Mouse (Mus musculus) Muller cell, postnatal 12 days (primary cell): ENCODE results near the gene Itgae.
A peak's percentile ranks its signal among the peaks of the same experiment; 100 is the strongest.
"Not testable (repeated sequence)": the region's sequence is repeated elsewhere in the genome, so short reads cannot be mapped to it uniquely, and the experiment has no call there.

ENCODE experiments used
- DNase-seq: peaks from one replicate; pipeline ENCODE4 v3.0.0-alpha.2; 2015; ENCODE audit errors: inconsistent ontology term

Itgae gene

DNA sequence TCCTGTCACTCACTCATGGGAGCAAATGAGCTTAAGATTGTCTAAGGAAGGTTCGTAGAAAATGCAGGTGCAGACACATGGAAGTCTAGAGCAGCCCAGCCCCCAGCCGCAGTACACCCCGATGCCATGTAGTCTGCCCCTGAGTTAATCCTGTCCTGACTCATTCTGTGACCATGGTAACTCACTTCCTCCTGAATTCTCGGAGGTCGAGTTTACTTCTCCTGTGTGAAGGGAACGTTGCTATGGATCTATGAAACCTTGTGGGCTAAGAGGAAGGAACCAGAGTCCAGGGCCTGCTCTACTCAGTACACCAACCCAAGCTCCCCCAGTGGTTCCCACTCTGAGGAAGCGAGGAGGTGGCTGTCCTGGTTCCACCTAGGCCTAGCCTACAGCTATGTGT, 2.5 kb downstream of the Itgae start:
- no peak for DNase-seq

- DNase-seq: no peak
Measured at GRCm38 (mm10) chr11:73094231-73094995, 4.0 kb downstream of the Itgae start.

GRCm38 (mm10) chr11:73098860-73099259, 8.5 kb downstream of the Itgae start:
- DNase-seq: no peak

GRCm38 (mm10) chr11:73099976-73100750, 9.8 kb downstream of the Itgae start:
- DNase-seq: no peak

GRCm38 (mm10) chr11:73101308-73101707, 10.9 kb downstream of the Itgae start:
- no peak for DNase-seq

GRCm38 (mm10) chr11:73105246-73105645, 14.9 kb downstream of the Itgae start:
- no peak for DNase-seq

DNA sequence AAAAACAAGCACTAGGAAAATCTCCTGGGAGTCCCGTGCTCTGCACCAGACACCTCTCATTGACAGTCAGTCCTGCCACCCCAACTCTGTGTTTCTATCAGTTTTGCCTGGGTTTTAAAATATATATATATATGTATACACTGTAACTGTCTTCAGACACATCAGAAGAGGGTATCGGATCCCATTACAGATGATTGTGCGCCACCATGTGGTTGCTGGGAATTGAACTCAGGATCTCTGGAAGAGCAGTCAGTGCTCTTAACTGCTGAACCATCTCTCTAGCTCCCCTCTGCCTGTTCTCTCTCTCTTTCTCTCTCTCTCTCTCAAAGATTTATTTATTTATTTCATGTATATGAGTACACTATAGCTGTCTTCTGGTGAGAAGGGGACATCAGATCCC, 17.0 kb downstream of the Itgae start:
- DNase-seq: not testable (repeated sequence)

DNA sequence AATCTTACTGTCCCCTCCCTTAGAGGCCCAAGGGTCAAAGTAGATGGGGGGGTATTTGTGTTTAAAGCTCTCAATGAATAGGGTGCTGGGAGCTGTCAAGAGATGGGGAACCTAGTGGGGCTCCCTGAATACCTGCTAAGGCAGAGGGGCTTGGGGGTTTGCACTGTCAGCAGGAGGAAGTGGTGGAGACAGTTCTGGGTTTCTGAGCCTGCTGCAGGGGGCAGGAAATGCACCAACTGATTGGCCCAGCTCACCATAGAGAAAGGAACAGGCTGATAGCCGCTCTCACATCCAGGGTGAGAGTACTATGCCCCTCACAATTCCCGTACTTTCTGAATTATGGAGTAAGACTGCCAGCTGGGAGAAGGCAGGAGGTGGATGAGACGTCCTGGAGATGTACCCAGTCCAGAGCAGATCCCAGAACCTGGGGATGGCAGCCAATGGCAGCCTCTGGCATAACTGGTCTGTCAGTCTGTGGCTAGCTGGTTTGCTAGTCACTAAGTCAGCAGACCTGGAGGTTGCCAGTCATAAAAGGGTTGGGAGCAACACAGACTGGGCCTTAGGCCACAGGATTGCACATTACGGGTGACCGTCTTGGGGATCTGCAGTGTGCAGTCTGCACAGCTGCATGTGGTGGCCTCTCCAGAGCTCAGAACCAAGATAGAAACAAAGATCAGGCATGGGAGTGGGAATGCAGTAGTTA, 18.0 kb downstream of the Itgae start:
- no peak for DNase-seq

DNA sequence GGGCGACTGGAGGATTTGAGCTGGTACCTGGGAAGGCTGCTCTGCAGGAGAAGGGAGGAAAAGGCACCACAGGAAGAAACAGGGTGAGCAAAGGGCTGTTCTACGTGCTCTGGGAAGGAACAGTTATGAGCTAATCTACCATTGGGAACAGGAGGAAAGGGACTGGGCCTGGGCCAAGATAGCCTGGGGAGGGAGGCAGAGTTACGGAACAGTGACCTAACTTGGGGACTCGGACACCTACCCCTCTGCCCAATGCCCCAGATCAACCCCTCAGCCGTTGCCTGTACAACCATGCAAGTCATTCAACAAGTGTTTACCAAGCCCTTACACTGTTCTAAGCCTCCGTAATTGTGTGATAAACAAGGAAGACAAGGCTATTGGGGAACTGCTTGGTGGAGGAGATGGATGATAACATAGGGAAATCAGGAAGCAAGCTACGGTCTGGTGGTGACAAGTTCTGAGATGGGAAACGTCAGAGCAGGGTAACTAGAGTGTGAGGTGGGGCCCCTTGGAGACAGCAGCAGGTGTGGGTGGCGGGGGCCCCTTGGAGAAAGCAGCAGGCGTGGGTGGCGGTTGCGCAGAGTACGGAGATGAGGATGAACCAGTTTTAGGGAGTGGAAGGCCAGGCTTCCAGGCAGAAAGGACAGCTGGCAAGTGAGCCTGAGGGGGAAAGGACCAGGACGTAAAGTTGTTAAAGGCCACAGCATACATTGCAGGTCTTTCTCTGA, 18.7 kb downstream of the Itgae start:
- DNase-seq: no peak

- DNase-seq: no peak
Measured at GRCm38 (mm10) chr11:73109941-73110340, 19.6 kb downstream of the Itgae start.

DNA sequence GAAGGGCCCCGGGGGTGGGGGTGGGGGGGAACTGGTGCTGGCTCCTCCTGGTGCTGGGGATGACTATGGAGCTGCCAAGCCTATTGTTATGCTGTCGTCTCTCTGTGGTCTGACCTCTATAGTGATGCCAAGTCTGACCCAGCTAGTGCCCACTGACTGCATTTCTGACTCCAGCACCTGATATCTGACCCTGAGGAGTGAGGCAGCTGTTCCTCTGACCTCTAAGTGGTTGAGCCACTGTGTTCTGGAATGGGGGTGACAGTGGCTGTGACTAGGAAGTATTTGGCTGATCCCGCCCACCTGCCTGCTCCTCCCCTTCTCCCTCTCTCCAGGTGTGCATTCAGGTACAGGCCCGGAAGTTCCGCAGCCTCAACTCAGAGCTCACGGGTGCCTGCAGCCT, 21.0 kb downstream of the Itgae start:
- DNase-seq: no peak

DNA sequence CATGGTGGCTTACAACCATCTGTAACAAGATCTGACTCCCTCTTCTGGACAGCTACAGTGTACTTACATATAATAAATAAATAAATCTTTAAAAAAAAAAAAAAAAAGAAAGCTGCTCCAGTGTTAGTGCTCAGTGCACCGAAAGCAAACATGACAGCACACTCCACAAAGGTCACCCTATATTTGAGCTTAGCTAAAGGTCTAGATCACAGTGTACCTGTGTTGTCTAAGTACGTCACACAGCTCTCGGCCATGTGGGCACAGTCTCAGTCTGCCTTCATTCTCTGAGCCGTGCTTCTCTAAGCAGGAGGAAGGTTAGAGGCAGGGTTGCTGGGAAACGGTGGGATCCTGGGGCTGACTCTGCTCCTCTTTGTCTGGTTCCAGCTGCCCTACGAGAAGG, 36.1 kb downstream of the Itgae start:
- no peak for DNase-seq

- DNase-seq: peak; percentile 71
Measured at GRCm38 (mm10) chr11:73131020-73131419, 40.6 kb downstream of the Itgae start.

DNA sequence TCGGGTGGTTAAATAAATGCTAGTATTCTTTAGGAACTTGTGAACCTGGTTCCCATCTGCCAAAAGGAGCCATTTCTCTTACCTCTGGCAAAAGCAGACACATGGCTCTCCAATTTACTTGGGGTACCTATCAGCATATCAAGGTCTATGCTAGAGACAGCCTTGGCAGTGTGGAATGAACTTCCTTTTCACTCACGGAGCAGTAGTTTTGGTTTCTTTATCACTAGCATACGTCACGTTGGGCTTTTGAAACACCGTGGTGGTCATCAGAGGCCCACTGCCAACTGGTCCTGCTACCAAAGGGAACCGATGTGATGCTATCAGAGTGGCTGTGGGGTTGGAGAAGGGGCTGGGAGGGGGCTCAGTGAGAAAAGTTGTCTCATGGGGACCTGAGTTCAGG, 42.6 kb downstream of the Itgae start:
- no peak for DNase-seq

- no peak for DNase-seq
Measured at GRCm38 (mm10) chr11:73134222-73134621, 43.8 kb downstream of the Itgae start.

DNA sequence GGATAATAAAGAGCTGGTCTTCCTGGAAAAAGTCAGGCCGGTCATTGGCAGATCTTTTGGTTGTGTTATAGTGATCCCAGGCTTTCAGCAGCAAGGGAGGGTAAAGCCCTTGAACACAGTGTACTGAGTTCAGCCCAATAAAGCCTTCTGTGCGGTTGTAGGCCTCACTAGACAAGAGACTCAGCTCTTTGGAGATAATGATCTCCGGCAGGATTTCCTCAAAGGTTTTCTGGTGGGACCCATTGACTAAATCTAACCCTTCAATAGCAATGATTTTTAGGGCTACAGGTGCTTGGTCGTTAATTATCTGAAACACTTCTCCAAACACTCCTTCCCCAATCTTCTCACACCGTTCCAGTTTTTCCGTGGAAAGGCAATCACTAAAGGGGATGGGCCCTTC, 46.2 kb downstream of the Itgae start:
- no peak for DNase-seq

GRCm38 (mm10) chr11:73137116-73137515, 46.7 kb downstream of the Itgae start:
- DNase-seq: no peak

GRCm38 (mm10) chr11:73137591-73138501, 47.5 kb downstream of the Itgae start, which contains the start of gene Haspin:
Gene Haspin (minus strand): TSS chr11:73138294.
- DNase-seq: peak; percentile 89

- DNase-seq: no peak
Measured at GRCm38 (mm10) chr11:73144261-73144681, 53.9 kb downstream of the Itgae start.
